Mouse (Mus musculus) central nervous system, embryonic 18 days (tissue): ENCODE results near the gene Babam2. TPM values are rescaled to one million over a fixed set of nuclear protein-coding genes. Genes with fewer than 3 reads are reported as not detected.

ENCODE experiments used
- polyA plus RNA-seq: library from polyadenylated mRNA; depleted of rRNA; stranded (reverse); fragments of >200 nt; gene quantifications from 2 replicates; pipeline ENCODE4 v1.2.3, GENCODE M21; 2012; rRNA removed

Gene Babam2
- 31.1 and 31.3 TPM in 2 replicates for polyA plus RNA-seq

GRCm38 (mm10) chr5:31697644-31698296, at the start of gene Babam2:
Gene Babam2, plus strand, starts transcription at chr5:31697684.

GRCm38 (mm10) chr5:31696971-31697643, 377 bp upstream of the Babam2 start, which contains the start of gene Rbks:
Gene Rbks, minus strand, starts transcription at chr5:31697627.

Other genes starting within 250 kb of the Babam2 start
- gene Zfp512, start 245.3 kb upstream of the Babam2 start, polyA plus RNA-seq, result 90.2 and 90.7 TPM in 2 replicates
- 0.10 and 0.11 TPM in 2 replicates for gene 4930548H24Rik, start 211.9 kb upstream of the Babam2 start, polyA plus RNA-seq
- gene Gpn1, start 202.9 kb upstream of the Babam2 start, polyA plus RNA-seq, result 36.4 and 39.5 TPM in 2 replicates
- 22.1 and 22.2 TPM in 2 replicates for gene Slc4a1ap, start 170.7 kb upstream of the Babam2 start, polyA plus RNA-seq
- 14.2 and 16.9 TPM in 2 replicates for gene Supt7l, start 169.9 kb upstream of the Babam2 start, polyA plus RNA-seq
- gene Mrpl33, start 100.7 kb upstream of the Babam2 start, polyA plus RNA-seq, result 126 and 134 TPM in 2 replicates
- 1.2 and 1.7 TPM in 2 replicates for gene Rbks, start 57 bp upstream of the Babam2 start, polyA plus RNA-seq